Mouse (Mus musculus) intestine, postnatal 0 days (tissue): ENCODE data around the gene Pdzd2. TPM values are rescaled to one million over a fixed set of nuclear protein-coding genes. Genes with fewer than 3 reads are reported as not detected.

Experiments
- ATAC-seq: fragments of 200-750 bp; cut with Nextera tagmentation; 2 replicates; pipeline ENCODE4 v1.8.0; 2017; ENCODE audit warnings: mild to moderate bottlenecking, moderate TSS enrichment, moderate library complexity
- H3K27ac ChIP-seq: fragments of 300-500 bp; sonication (generic); 2 replicates; pipeline ENCODE4 v1.5.1; 2014; ENCODE audit warnings: mild to moderate bottlenecking, low read depth, low read length, moderate library complexity
- H3K27me3 ChIP-seq: fragments of 300-500 bp; sonication (generic); replicated peaks from 2 replicates; pipeline ENCODE4 v1.6.1; 2014; ENCODE audit warnings: low read length, mixed read lengths; ENCODE audit not compliant: control insufficient read depth, insufficient read depth
- H3K36me3 ChIP-seq: fragments of 300-500 bp; sonication (generic); 2 replicates; pipeline ENCODE4 v1.6.1; 2014; ENCODE audit warnings: mild to moderate bottlenecking, moderate library complexity; ENCODE audit not compliant: control insufficient read depth, insufficient read depth
- H3K4me1 ChIP-seq: fragments of 300-500 bp; sonication (generic); replicated peaks from 2 replicates; pipeline ENCODE4 v1.6.1; 2014; ENCODE audit warnings: antibody characterized with exemption, low read length, mixed read lengths; ENCODE audit not compliant: control insufficient read depth, insufficient read depth
- H3K4me2 ChIP-seq: fragments of 300-500 bp; sonication (generic); replicated peaks from 2 replicates; pipeline ENCODE4 v1.6.1; 2014; ENCODE audit warnings: low read depth, mild to moderate bottlenecking, moderate library complexity
- H3K4me3 ChIP-seq: fragments of 300-500 bp; sonication (generic); 2 replicates; pipeline ENCODE4 v1.5.1; 2014; ENCODE audit warnings: low read depth, low read length
- H3K9ac ChIP-seq: fragments of 300-500 bp; sonication (generic); 2 replicates; pipeline ENCODE4 v1.6.1; 2014; ENCODE audit warnings: mild to moderate bottlenecking, low read depth, low read length
- H3K9me3 ChIP-seq: fragments of 300-500 bp; sonication (generic); 2 replicates; pipeline ENCODE4 v1.6.1; 2016; ENCODE audit warnings: mixed run types; ENCODE audit not compliant: control insufficient read depth
- CTCF ChIP-seq: sonication (generic); IDR thresholded peaks from 2 replicates; pipeline ENCODE4 v1.5.1; 2016; ENCODE audit warnings: low read depth, mild to moderate bottlenecking, control low read depth, antibody characterized with exemption, moderate library complexity
- WGBS: fragments of 180-500 bp; shearing (Covaris S2); extraction: QIAGEN DNeasy Blood & Tissue Kit; methylation state at CpG from one replicate; pipeline ENCODE4 v1.1.7; 2014; 5-methylcytosine and 5-hydroxymethylcytosine counted together
- microRNA-seq: library from miRNA; unstranded; fragments of <30 nt; microRNA quantifications from one replicate; pipeline ENCODE4, GENCODE M21; 2016
- polyA plus RNA-seq: library from polyadenylated mRNA; unstranded; fragments of >200 nt; fragmentation: Nextera tagmentation; extraction: Ambion mirVana; gene quantifications from 2 replicates; pipeline ENCODE4 v1.2.1, GENCODE M21; 2015

The Pdzd2 gene
- polyA plus RNA-seq, 1 experiment from 2014 or later = 10.1 TPM

GRCm38 (mm10) chr15:12317290-12317689, 422.4 kb downstream of the Pdzd2 start:
- 82% methylated on average over 5 of the region's 5 CpGs for WGBS

DNA sequence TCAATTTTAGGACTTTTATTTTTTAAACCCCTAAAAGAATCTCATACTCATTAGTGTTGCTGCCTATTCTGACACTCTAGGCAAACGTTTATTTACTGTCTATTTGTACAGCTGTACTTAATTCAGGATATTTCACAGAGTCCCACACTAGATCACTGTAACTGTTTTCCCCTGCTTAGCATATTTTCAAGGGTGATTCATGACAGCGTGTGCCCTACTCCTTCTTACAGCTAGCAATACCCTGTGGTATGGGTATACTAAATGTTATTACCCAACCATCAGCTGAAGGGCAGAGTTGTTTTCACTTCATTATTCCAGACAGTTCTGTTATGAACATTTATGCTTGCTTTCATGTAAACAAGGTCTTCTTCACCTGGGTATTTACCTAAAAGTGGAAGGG, 423.7 kb downstream of the Pdzd2 start:
- Histone ChIP-seq H3K27me3 (no peaks in the 10 kb centered on the region), H3K4me2 (no peak overlapping the region), H3K4me1 (0 out of 2 replicates have a peak, but pooled peaks cover 3% of the 10 kb centered on the region), H3K4me3 (no peak overlapping the region), H3K9me3 (no peaks in the 10 kb centered on the region), H3K9ac (no peak overlapping the region), H3K27ac (no peak overlapping the region), H3K36me3 (no peaks in the 10 kb centered on the region)
- no peak for TF ChIP-seq CTCF
- 60% methylated on average over 2 of the region's 2 CpGs for WGBS
- no peak for ATAC-seq

More at GRCm38 (mm10) chr15:12317290-12317689, 422.4 kb downstream of the Pdzd2 start:
- no peaks in the 10 kb centered on the region for H3K9me3 ChIP-seq
- no peak for TF ChIP-seq CTCF
- no peak overlapping the region for H3K9ac ChIP-seq
- H3K4me1 ChIP-seq = 0 out of 2 replicates have a peak, but pooled peaks cover 3% of the 10 kb centered on the region
- H3K4me2 ChIP-seq = no peak overlapping the region
- H3K36me3 ChIP-seq = no peaks in the 10 kb centered on the region
- no peak overlapping the region for H3K4me3 ChIP-seq
- no peak overlapping the region for H3K27ac ChIP-seq
- no peaks in the 10 kb centered on the region for H3K27me3 ChIP-seq
- ATAC-seq = no peak

- no peaks in the 10 kb centered on the region for H3K36me3 ChIP-seq
- no peak for ATAC-seq
These were observed 425.1 kb downstream of the Pdzd2 start for GRCm38 (mm10) chr15:12314584-12314983.

GRCm38 (mm10) chr15:12313255-12313654, 426.5 kb downstream of the Pdzd2 start:
- no peak for TF ChIP-seq CTCF

More at GRCm38 (mm10) chr15:12314584-12314983, 425.1 kb downstream of the Pdzd2 start:
- 75% methylated on average over 5 of the region's 5 CpGs for WGBS
- Histone ChIP-seq H3K4me3 (no peak overlapping the region), H3K4me2 (no peak overlapping the region), H3K9ac (no peak overlapping the region), H3K27me3 (no peaks in the 10 kb centered on the region), H3K4me1 (no peaks in the 10 kb centered on the region), H3K27ac (no peak overlapping the region), H3K9me3 (no peaks in the 10 kb centered on the region)
- TF ChIP-seq CTCF = no peak

DNA sequence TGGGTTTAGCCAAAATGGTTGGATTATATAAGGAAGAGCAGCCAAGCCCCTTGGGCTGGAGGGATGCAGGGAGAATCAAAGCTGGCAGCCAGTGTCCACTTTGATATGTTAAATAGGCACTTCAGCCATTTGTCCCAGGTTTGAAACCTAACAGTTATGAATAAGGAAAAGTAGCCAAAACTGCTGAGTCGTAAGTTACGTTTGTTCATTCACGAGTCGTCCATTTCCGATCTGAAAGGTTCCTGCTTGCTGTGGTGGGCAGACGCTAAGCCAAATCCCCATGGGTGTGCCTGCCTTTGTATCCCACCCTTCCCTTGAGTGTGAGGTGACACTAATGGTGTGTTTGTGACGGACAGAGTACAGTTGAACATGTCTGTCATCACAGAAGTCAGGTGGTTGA, 428.3 kb downstream of the Pdzd2 start:
- no peak for ATAC-seq
- no peak overlapping the region for H3K4me2 ChIP-seq
- TF ChIP-seq CTCF = no peak
- no peaks in the 10 kb centered on the region for H3K36me3 ChIP-seq
- H3K9ac ChIP-seq = no peak overlapping the region
- H3K4me3 ChIP-seq = no peak overlapping the region
- H3K4me1 ChIP-seq = no peaks in the 10 kb centered on the region
- H3K27ac ChIP-seq = no peak overlapping the region
- WGBS = 88% methylated on average over 7 of the region's 7 CpGs
- H3K27me3 ChIP-seq = no peaks in the 10 kb centered on the region
- no peaks in the 10 kb centered on the region for H3K9me3 ChIP-seq

More at GRCm38 (mm10) chr15:12313255-12313654, 426.5 kb downstream of the Pdzd2 start:
- Histone ChIP-seq H3K4me1 (no peaks in the 10 kb centered on the region), H3K4me2 (no peak overlapping the region), H3K4me3 (no peak overlapping the region), H3K27me3 (no peaks in the 10 kb centered on the region), H3K9ac (no peak overlapping the region), H3K27ac (no peak overlapping the region), H3K9me3 (no peaks in the 10 kb centered on the region), H3K36me3 (no peaks in the 10 kb centered on the region)
- 0 out of 2 replicates have a peak, but pooled peaks have one; percentile 47 for ATAC-seq
- WGBS = 5% methylated on average over 1 of the region's 1 CpGs

DNA sequence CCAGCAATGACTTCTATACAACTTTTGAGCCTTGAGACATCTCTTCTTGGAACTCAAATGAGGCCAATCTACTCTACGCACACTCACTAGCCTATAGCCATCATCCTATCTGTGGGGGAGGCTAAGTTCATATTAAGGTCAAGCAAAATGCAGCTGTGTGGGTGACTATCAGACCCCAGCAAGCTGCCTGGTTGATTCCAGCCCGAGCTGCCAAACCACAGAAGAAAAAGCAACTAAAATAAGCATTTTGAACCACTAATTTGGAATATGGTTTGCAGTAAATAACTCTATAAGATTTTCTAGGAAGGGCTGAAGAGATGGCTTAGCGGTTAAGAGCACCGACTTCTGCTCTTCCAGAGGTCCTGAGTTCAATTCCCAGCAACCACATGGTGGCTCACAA, 429.0 kb downstream of the Pdzd2 start:
- TF ChIP-seq CTCF = no peak
- H3K4me1 ChIP-seq = no peaks in the 10 kb centered on the region
- H3K4me2 ChIP-seq = no peak overlapping the region
- ATAC-seq = no peak
- no peak overlapping the region for H3K27ac ChIP-seq
- no peaks in the 10 kb centered on the region for H3K9me3 ChIP-seq
- no peaks in the 10 kb centered on the region for H3K27me3 ChIP-seq
- no peak overlapping the region for H3K9ac ChIP-seq
- no peak overlapping the region for H3K4me3 ChIP-seq
- H3K36me3 ChIP-seq = no peaks in the 10 kb centered on the region
- 84% methylated on average over 4 of the region's 4 CpGs for WGBS

Small RNAs within 50 kb of the gene (microRNA-seq; reads per million reads assigned to microRNA genes)
- gene Gm24135 (not detected), gene Gm24302 (not detected)

Other genes starting within 250 kb of the Pdzd2 start
- 10.0 and 12.1 TPM in 2 replicates for gene 6030458C11Rik, start 84.7 kb upstream of the Pdzd2 start, polyA plus RNA-seq
- gene Drosha, start 84.9 kb upstream of the Pdzd2 start, polyA plus RNA-seq = 8.4 and 8.9 TPM in 2 replicates